Mouse (Mus musculus): ENCODE measurements around the gene Cdkn2d.

DNA sequence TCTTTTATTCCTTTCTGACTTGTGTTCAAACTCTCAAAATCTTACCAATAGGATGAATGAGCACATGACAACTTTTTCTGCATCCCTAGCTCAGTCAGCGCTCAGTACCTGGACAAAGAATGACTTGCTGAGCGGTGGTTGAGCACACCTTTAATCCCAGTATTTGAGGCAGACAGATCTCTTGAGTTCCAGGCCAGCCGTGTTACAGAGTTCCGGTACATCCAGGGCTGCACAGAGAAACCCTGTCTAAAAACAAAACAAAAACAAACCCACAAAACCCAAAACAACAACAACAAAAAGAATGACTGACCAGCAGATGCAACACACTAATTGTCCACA is 29.0 kb upstream of the Cdkn2d start:
- TF ChIP-seq CTCF (IDR thresholded peaks at IDR 0.05) (no peak), EP300 (IDR thresholded peaks at IDR 0.05) (no peak)

Measured in lung, postnatal 0 days (tissue).